In the genomic region with DNA sequence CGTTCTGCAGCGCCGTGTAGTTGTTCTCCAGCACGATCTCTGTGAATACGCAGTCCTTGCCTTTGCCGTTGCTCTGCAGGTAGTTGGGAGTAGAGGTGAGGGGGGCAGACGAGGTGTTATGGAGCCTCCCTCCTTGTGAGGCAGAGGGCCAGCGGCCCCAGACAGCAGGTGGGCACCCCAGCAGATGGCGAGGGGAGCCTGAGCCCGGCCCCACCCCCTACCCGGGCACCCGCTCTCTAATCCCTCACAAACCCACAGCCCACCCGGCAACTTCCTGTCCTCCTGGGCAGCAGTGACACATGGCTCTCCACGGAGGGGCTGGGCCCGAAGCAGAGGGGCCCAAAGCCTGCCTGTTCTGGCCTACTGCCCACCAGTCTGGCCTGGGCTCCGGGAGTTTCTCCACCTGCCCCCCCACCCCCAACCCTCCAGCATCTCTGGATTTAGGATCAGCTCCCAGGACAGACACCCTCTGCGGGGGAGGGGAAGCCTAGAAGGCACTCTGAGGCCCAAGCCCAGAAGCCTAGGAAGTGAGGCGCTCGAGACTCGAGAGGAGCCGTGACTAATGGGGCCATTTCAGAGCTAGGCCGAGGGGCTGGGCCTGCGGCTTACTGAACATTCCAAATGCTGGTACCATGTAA, we compare ENCODE assay signal across 9 mouse cellular contexts. TPM values are rescaled to one million over a fixed set of nuclear protein-coding genes. Genes with fewer than 3 reads are reported as not detected.
A peak's percentile ranks its signal among the peaks of the same experiment; 100 is the strongest.
DNase-seq lines count a peak whose midpoint lies in the region; ATAC-seq and TF ChIP-seq lines count a peak whose summit lies in the region.
"Had no signal": no experiment of that assay in that cellular context is flagged by ENCODE, and none has a peak within 500 bp of the region (broad histone marks: within the 10 kb centered on the region; RNA-seq: fewer than 3 reads in every experiment).

No protein-coding gene starts in this region.

- peaks cover 15% of the 10 kb centered on the region for H3K4me1 ChIP-seq in heart, embryonic 12.5 days (replicated peaks)
- 0 out of 4 replicates have a peak, but pooled peaks cover 0 to 6% of the 10 kb centered on the region in 2 experiments for H3K4me1 ChIP-seq in MEL (ENCODE audit: control insufficient read depth in 1 of 2, insufficient read depth in 2 of 2, low read length in 2 of 2)
- H3K4me1 ChIP-seq in midbrain, embryonic 10.5 days, result peaks cover 75% of the 10 kb centered on the region

- H3K27me3 ChIP-seq in heart, embryonic 12.5 days (replicated peaks), result peaks cover 93% of the 10 kb centered on the region
- H3K27me3 ChIP-seq in MEL (ENCODE audit: control insufficient read depth in 1 of 2, insufficient read depth in 2 of 2, low read length in 2 of 2), result peaks cover 6 to 10% of the 10 kb centered on the region in 2 experiments
- H3K27me3 ChIP-seq in midbrain, embryonic 10.5 days (ENCODE audit: low read depth, poor library complexity, severe bottlenecking), result peaks cover 100% of the 10 kb centered on the region

- WGBS in heart, embryonic 12.5 days, result 29% methylated on average over 23 of the region's 23 CpGs
- WGBS in midbrain, embryonic 10.5 days, result 4% methylated on average over 23 of the region's 23 CpGs

- peak overlapping the region; percentile 33 for H3K4me3 ChIP-seq in heart, embryonic 12.5 days
- H3K4me3 ChIP-seq in MEL (ENCODE audit: control insufficient read depth in 1 of 2, insufficient read depth in 1 of 2, low read depth in 2 of 2, low read length in 2 of 2), result peak overlapping the region in 1 of 2 experiments; percentile 13; a peak in 2 of 4 replicates
- peak overlapping the region; percentile 47 for H3K4me3 ChIP-seq in midbrain, embryonic 10.5 days

- TF ChIP-seq CTCF in MEL (IDR thresholded peaks at IDR 0.05 in 2 of 3, conservative IDR thresholded peaks at IDR 0.05 in 1 of 3; ENCODE audit: control insufficient read depth in 1 of 3, insufficient read depth in 1 of 3, low read depth in 2 of 3, low read length in 3 of 3, poor library complexity in 1 of 3, severe bottlenecking in 1 of 3), result no peak

- DNase-seq in heart, postnatal 36 days, result no peak
- no peak for DNase-seq in MEL (ENCODE audit: low read depth, low spot score)
- DNase-seq in midbrain, embryonic 10.5 days (ENCODE audit: low spot score), result peak; percentile 66
- DNase-seq in urinary bladder, adult 18-20 months (ENCODE audit: low spot score in 2 of 2), result no peak
- DNase-seq in urinary bladder, adult 2 months (ENCODE audit: low spot score), result no peak
- no peak for DNase-seq in left cerebral cortex, adult 9 months (ENCODE audit: low spot score in 2 of 2)

- TF ChIP-seq RAD21 in MEL (IDR thresholded peaks at IDR 0.05; ENCODE audit: low read depth, low read length), result no peak

- no peak overlapping the region for H3K27ac ChIP-seq in heart, embryonic 12.5 days (ENCODE audit: poor library complexity, severe bottlenecking)
- H3K27ac ChIP-seq in MEL (ENCODE audit: control insufficient read depth, low read depth, low read length), result no peak overlapping the region
- H3K27ac ChIP-seq in midbrain, embryonic 10.5 days (replicated peaks), result peak overlapping the region; percentile 56

- TF ChIP-seq EP300 in MEL (IDR thresholded peaks at IDR 0.05; ENCODE audit: low read depth in 1 of 2, low read length in 2 of 2), result no peak

- no peaks in the 10 kb centered on the region for H3K36me3 ChIP-seq in heart, embryonic 12.5 days
- no peaks in the 10 kb centered on the region for H3K36me3 ChIP-seq in MEL (ENCODE audit: control insufficient read depth in 1 of 2, insufficient read depth in 2 of 2, low read length in 2 of 2)
- H3K36me3 ChIP-seq in midbrain, embryonic 10.5 days, result no peaks in the 10 kb centered on the region

- no peaks in the 10 kb centered on the region for H3K79me2 ChIP-seq in MEL (ENCODE audit: control insufficient read depth, insufficient read depth, low read length, poor library complexity)

- ATAC-seq in heart, embryonic 12.5 days (ENCODE audit: insufficient number of reproducible peaks, low FRiP score), result no peak
- ATAC-seq in granulocyte monocyte progenitor cell, adult 5-6 weeks (replicated peaks; ENCODE audit: poor library complexity, severe bottlenecking), result peak; percentile 36; the same call in 1 of the 2 replicates

- intact Hi-C loops in heart, postnatal 36 days (cut with DNase I), result no loop called here

- TF ChIP-seq POLR2A in MEL (IDR thresholded peaks at IDR 0.05; ENCODE audit: control insufficient read depth in 1 of 2, insufficient read depth in 1 of 2, low read depth in 1 of 2, low read length in 2 of 2, poor library complexity in 1 of 2), result no peak

- H3K9ac ChIP-seq in heart, embryonic 12.5 days, result peak overlapping the region; percentile 60
- peak overlapping the region; percentile 10; the same call in 1 of the 2 replicates for H3K9ac ChIP-seq in MEL (ENCODE audit: control insufficient read depth, low read depth, low read length, poor library complexity, severe bottlenecking)

- no peaks in the 10 kb centered on the region for H3K9me3 ChIP-seq in heart, embryonic 12.5 days (replicated peaks)
- H3K9me3 ChIP-seq in MEL (replicated peaks; ENCODE audit: insufficient read depth, low read length), result no peaks in the 10 kb centered on the region
- H3K9me3 ChIP-seq in midbrain, embryonic 10.5 days (replicated peaks), result no peaks in the 10 kb centered on the region

- peak overlapping the region; percentile 66 for H3K4me2 ChIP-seq in heart, embryonic 12.5 days

TF ChIP-seq in MEL, 35 proteins besides CTCF, POLR2A, EP300 and RAD21:
- TF ChIP-seq E2F4 (IDR thresholded peaks at IDR 0.05; ENCODE audit: borderline replicate concordance, low read depth, low read length) (no peak), BHLHE40 (IDR thresholded peaks at IDR 0.05; ENCODE audit: borderline replicate concordance, low read depth, low read length) (no peak), POLR2AphosphoS5 (IDR thresholded peaks at IDR 0.05; ENCODE audit: borderline replicate concordance, low read depth, low read length) (no peak), ZMIZ1 (IDR thresholded peaks at IDR 0.05; ENCODE audit: low read depth, low read length) (no peak), POLR2AphosphoS2 (IDR thresholded peaks at IDR 0.05; ENCODE audit: low read length) (no peak), MEF2A (IDR thresholded peaks at IDR 0.05; ENCODE audit: extremely low read depth, insufficient replicate concordance, low read depth, low read length, poor library complexity, severe bottlenecking) (no peak), JUND (IDR thresholded peaks at IDR 0.05; ENCODE audit: low read depth, low read length) (no peak), MAX (IDR thresholded peaks at IDR 0.05; ENCODE audit: low read length) (no peak), KAT2A (conservative IDR thresholded peaks at IDR 0.05; ENCODE audit: low read depth, low read length) (no peak), MAZ (IDR thresholded peaks at IDR 0.05; ENCODE audit: low read depth, low read length) (no peak), ZNF384 (IDR thresholded peaks at IDR 0.05; ENCODE audit: low read depth, low read length) (no peak), MXI1 (IDR thresholded peaks at IDR 0.05; ENCODE audit: low read depth, low read length) (no peak), TBP (IDR thresholded peaks at IDR 0.05; ENCODE audit: low read depth, low read length) (no peak), MYC (IDR thresholded peaks at IDR 0.05; ENCODE audit: low read depth, low read length) (no peak), USF2 (IDR thresholded peaks at IDR 0.05; ENCODE audit: borderline replicate concordance in 1 of 2, insufficient read depth in 1 of 2, low read depth in 1 of 2, low read length in 2 of 2) (no peak)
TF ChIP-seq in MEL: peak in this region for 0.

RNA-seq across cellular contexts. Expression of a gene that starts 5.4 kb away (rescaled TPM):
- not detected in 2 replicates for polyA plus RNA-seq in heart, embryonic 12.5 days (2016; fragmentation: Nextera tagmentation; extraction: Ambion mirVana)
- total RNA-seq in heart, postnatal 36 days (2021), result not detected
- total RNA-seq in MEL (2012; rRNA removed), result not detected in 2 replicates
- not detected for polyA plus RNA-seq in MEL (2012; ENCODE audit: insufficient read depth in 1 of 2, insufficient read length in 2 of 2, low read depth in 1 of 2, low replicate concordance in 2 of 2, missing spikeins in 1 of 2)
- total RNA-seq in granulocyte monocyte progenitor cell, adult 5-6 weeks (2014; fragmentation: Nextera tagmentation), result not detected in 2 replicates
- total RNA-seq in granulocyte monocyte progenitor cell, adult 5-6 weeks (2017), result not detected in 2 replicates
- 25.5 and 28.8 TPM in 2 replicates for polyA plus RNA-seq in midbrain, embryonic 10.5 days (2016; fragmentation: Nextera tagmentation; extraction: Ambion mirVana)
- polyA plus RNA-seq in urinary bladder, adult 2 months (2012; rRNA removed), result not detected in 2 replicates
- polyA plus RNA-seq: cortical plate, adult 2 months had no signal

RNA-seq across cellular contexts. Expression of a gene that starts 12.1 kb away (rescaled TPM):
- 9.5 and 11.2 TPM in 2 replicates for polyA plus RNA-seq in heart, embryonic 12.5 days (2016; fragmentation: Nextera tagmentation; extraction: Ambion mirVana)
- 10 to 100 TPM; 15.0 to 15.9 TPM for total RNA-seq in heart, postnatal 36 days (2021)
- 417 and 426 TPM in 2 replicates for total RNA-seq in MEL (2012; rRNA removed)
- 100 to 1,000 TPM in 1 of 2 experiments, not detected in 1; 602 TPM for polyA plus RNA-seq in MEL (2012; ENCODE audit: insufficient read depth in 1 of 2, insufficient read length in 2 of 2, low read depth in 1 of 2, low replicate concordance in 2 of 2, missing spikeins in 1 of 2)
- total RNA-seq in granulocyte monocyte progenitor cell, adult 5-6 weeks (2014; fragmentation: Nextera tagmentation), result 137 and 150 TPM in 2 replicates
- total RNA-seq in granulocyte monocyte progenitor cell, adult 5-6 weeks (2017), result 109 and 141 TPM in 2 replicates
- polyA plus RNA-seq in midbrain, embryonic 10.5 days (2016; fragmentation: Nextera tagmentation; extraction: Ambion mirVana), result 7.5 and 9.4 TPM in 2 replicates
- polyA plus RNA-seq in urinary bladder, adult 2 months (2012; rRNA removed), result 65.7 and 70.7 TPM in 2 replicates

RNA-seq across cellular contexts. Expression of a gene that starts 46.3 kb away (rescaled TPM):
- polyA plus RNA-seq in heart, embryonic 12.5 days (2016; fragmentation: Nextera tagmentation; extraction: Ambion mirVana), result 51.7 and 52.8 TPM in 2 replicates
- total RNA-seq in heart, postnatal 36 days (2021), result 10 to 100 TPM; 74.5 to 76.1 TPM
- total RNA-seq in MEL (2012; rRNA removed), result 54.4 and 64.2 TPM in 2 replicates
- polyA plus RNA-seq in MEL (2012; ENCODE audit: insufficient read depth in 1 of 2, insufficient read length in 2 of 2, low read depth in 1 of 2, low replicate concordance in 2 of 2, missing spikeins in 1 of 2), result 10 to 100 TPM in 1 of 2 experiments, not detected in 1; 67.0 TPM
- total RNA-seq in granulocyte monocyte progenitor cell, adult 5-6 weeks (2014; fragmentation: Nextera tagmentation), result 76.2 and 99.7 TPM in 2 replicates
- total RNA-seq in granulocyte monocyte progenitor cell, adult 5-6 weeks (2017), result 106 and 110 TPM in 2 replicates
- polyA plus RNA-seq in midbrain, embryonic 10.5 days (2016; fragmentation: Nextera tagmentation; extraction: Ambion mirVana), result 60.8 and 67.5 TPM in 2 replicates
- polyA plus RNA-seq in urinary bladder, adult 2 months (2012; rRNA removed), result 74.9 and 76.7 TPM in 2 replicates

Comparison
In these comparisons a context has a peak if more than half of its experiments do, and no peak if none do; other contexts are left out.
1. RNA of a gene that starts 5.4 kb away (polyA plus RNA-seq): 25.5 to 28.8 TPM in midbrain, embryonic 10.5 days; not detected in MEL, not detected in heart, embryonic 12.5 days and not detected in urinary bladder, adult 2 months; every median in the first group is over 10 times any median in the second.